Mouse (Mus musculus) testis, adult 2 months (tissue): Measurements from ENCODE around the gene Armcx5.

Experiments used
- CTCF ChIP-seq: fragments of 200-500 bp; IDR thresholded peaks from 2 replicates; pipeline ENCODE4 v1.5.1; 2012; ENCODE audit warnings: low read depth, mild to moderate bottlenecking, inconsistent platforms, low read length, moderate library complexity; ENCODE audit not compliant: control insufficient read depth, insufficient read depth, insufficient replicate concordance
- POLR2A ChIP-seq: fragments of 200-500 bp; IDR thresholded peaks from 2 replicates; pipeline ENCODE4 v1.6.1; 2012; ENCODE audit warnings: low read depth, mild to moderate bottlenecking, inconsistent platforms, low read length, moderate library complexity; ENCODE audit not compliant: control insufficient read depth

DNA sequence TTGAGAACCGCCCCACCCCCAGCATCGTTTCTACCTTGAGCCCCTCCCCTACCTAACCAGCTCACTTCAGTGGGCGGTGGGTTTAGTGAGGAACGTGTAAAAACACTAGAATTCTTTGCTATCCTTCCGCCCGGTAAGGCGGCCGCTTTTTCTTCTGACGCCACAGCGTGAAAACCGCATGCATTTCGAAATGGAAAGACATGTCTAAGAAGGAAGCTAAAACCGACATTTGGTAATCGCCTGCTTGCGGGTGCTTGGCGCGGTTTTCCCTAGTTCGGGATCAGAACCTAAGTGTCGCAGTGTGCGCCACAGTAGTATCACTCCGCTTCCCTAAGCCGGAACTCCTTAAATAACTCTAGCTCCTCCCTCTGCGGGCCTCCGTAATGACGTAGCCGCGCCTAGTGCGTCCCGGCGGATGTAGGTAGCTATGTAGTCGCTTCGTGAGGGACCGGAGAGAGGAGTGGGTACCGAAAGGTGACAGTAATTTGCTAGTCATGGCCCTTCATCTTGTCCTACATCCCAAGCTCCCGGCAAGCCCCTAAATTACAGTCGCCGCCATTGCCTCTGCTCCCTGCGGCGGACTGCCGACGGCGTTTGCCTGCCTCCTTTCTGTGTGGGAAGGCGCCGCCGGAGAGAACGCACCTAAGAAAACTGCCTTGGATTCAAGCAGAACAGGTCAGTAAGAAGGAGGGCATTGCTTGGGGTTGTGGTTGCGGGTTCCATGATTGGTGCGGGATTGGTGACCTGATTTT, at the start of gene Armcx5, which contains the start of gene Gprasp1:
- TF ChIP-seq CTCF (no peak), POLR2A (peak; percentile 67)
